Mouse (Mus musculus): ENCODE data around the gene Zmpste24. TPM values are rescaled to one million over a fixed set of nuclear protein-coding genes. Genes with fewer than 3 reads are reported as not detected.

Zmpste24 gene
- polyA plus RNA-seq, 1 experiment from 2014 or later, result 64.1 TPM

- no peaks in the 10 kb centered on the region for H3K27me3 ChIP-seq
- ChIA-PET CTCF (interaction anchor here (1.4 to 3.8 kb wide), 4 partner anchors 40 to 80 kb away, joined by 3 to 38 read pairs (median 10); partner anchors contain the start of gene Zfp69), POLR2A (interaction anchor here (0.6 kb wide), 1 partner anchor 47 kb away, joined by 3 read pairs; no protein-coding TSS in a partner anchor)
- ATAC-seq, result no peak
- TF ChIP-seq CTCF (IDR thresholded peaks at IDR 0.05), result peak; percentile 37
- in situ Hi-C loops (cut with MboI; ENCODE audit: low pct_unique_long_range_greater_than_20kb), result loop anchor here (5.0 to 25.0 kb wide), 2 partner anchors 44 to 1606 kb away; no protein-coding TSS in a partner anchor
- DNase-seq (ENCODE audit: low read depth, low spot score), result no peak
These were observed 66.6 kb downstream of the Zmpste24 start for GRCm38 (mm10) chr4:121031440-121031839.

GRCm38 (mm10) chr4:121029632-121030031, 68.4 kb downstream of the Zmpste24 start:
- in situ Hi-C loops (cut with MboI; ENCODE audit: low pct_unique_long_range_greater_than_20kb), result loop anchor here (5.0 to 25.0 kb wide), 2 partner anchors 42 to 1608 kb away; no protein-coding TSS in a partner anchor
- CTCF ChIA-PET, result no interaction called here
- H3K27me3 ChIP-seq, result no peaks in the 10 kb centered on the region
- POLR2A ChIA-PET, result no interaction called here
- DNase-seq (ENCODE audit: low read depth, low spot score) (no peak), ATAC-seq (no peak)
- no peak for TF ChIP-seq CTCF (IDR thresholded peaks at IDR 0.05)

- peak; percentile 70 for TF ChIP-seq CTCF (IDR thresholded peaks at IDR 0.05)
- ChIA-PET POLR2A (no interaction called here), CTCF (interaction anchor here (0.6 to 1.4 kb wide), 4 partner anchors 39 to 127 kb away, joined by 3 to 4 read pairs (median 3); no protein-coding TSS in a partner anchor)
- ATAC-seq (no peak), DNase-seq (ENCODE audit: low read depth, low spot score) (no peak)
- in situ Hi-C loops (cut with MboI; ENCODE audit: low pct_unique_long_range_greater_than_20kb), result loop anchor here (25.0 kb wide), 1 partner anchor 1608 kb away; no protein-coding TSS in a partner anchor
- no peaks in the 10 kb centered on the region for H3K27me3 ChIP-seq
These were observed 69.2 kb downstream of the Zmpste24 start for GRCm38 (mm10) chr4:121028659-121029392.

GRCm38 (mm10) chr4:121028146-121028545, 69.9 kb downstream of the Zmpste24 start:
- CTCF ChIA-PET, result interaction anchor here (1.0 to 1.6 kb wide), 3 partner anchors 37 to 43 kb away, joined by 3 to 6 read pairs (median 4); no protein-coding TSS in a partner anchor

GRCm38 (mm10) chr4:121025681-121026080, 72.4 kb downstream of the Zmpste24 start:
- DNase-seq (ENCODE audit: low read depth, low spot score) (no peak), ATAC-seq (no peak)
- CTCF ChIA-PET, result interaction anchor here (1.0 to 1.2 kb wide), 2 partner anchors 17 to 33 kb away, joined by 3 read pairs; no protein-coding TSS in a partner anchor
- POLR2A ChIA-PET, result no interaction called here
- H3K27me3 ChIP-seq, result no peaks in the 10 kb centered on the region
- TF ChIP-seq CTCF (IDR thresholded peaks at IDR 0.05), result no peak
- in situ Hi-C loops (cut with MboI; ENCODE audit: low pct_unique_long_range_greater_than_20kb), result loop anchor here (25.0 kb wide), 1 partner anchor 1612 kb away; no protein-coding TSS in a partner anchor

More at GRCm38 (mm10) chr4:121028146-121028545, 69.9 kb downstream of the Zmpste24 start:
- DNase-seq (ENCODE audit: low read depth, low spot score), result no peak
- no peaks in the 10 kb centered on the region for H3K27me3 ChIP-seq
- ATAC-seq, result no peak
- in situ Hi-C loops (cut with MboI; ENCODE audit: low pct_unique_long_range_greater_than_20kb), result loop anchor here (25.0 kb wide), 1 partner anchor 1609 kb away; no protein-coding TSS in a partner anchor
- POLR2A ChIA-PET, result no interaction called here
- TF ChIP-seq CTCF (IDR thresholded peaks at IDR 0.05), result no peak

GRCm38 (mm10) chr4:121023941-121024340, 74.1 kb downstream of the Zmpste24 start:
- CTCF ChIA-PET, result interaction anchor here (1.2 to 1.5 kb wide), 3 partner anchors 22 to 37 kb away, joined by 3 read pairs; no protein-coding TSS in a partner anchor
- DNase-seq (ENCODE audit: low read depth, low spot score) (peak; percentile 89), ATAC-seq (peak; percentile 78)
- POLR2A ChIA-PET, result interaction anchor here (1.1 kb wide), 1 partner anchor 33 kb away, joined by 3 read pairs; no protein-coding TSS in a partner anchor
- in situ Hi-C loops (cut with MboI; ENCODE audit: low pct_unique_long_range_greater_than_20kb), result no loop called here
- no peaks in the 10 kb centered on the region for H3K27me3 ChIP-seq
- no peak for TF ChIP-seq CTCF (IDR thresholded peaks at IDR 0.05)

- CTCF ChIA-PET, result interaction anchor here (1.2 to 1.5 kb wide), 3 partner anchors 21 to 37 kb away, joined by 3 read pairs; no protein-coding TSS in a partner anchor
- H3K27me3 ChIP-seq, result no peaks in the 10 kb centered on the region
- DNase-seq (ENCODE audit: low read depth, low spot score), result no peak
- POLR2A ChIA-PET, result interaction anchor here (1.1 kb wide), 1 partner anchor 33 kb away, joined by 3 read pairs; no protein-coding TSS in a partner anchor
- no peak for TF ChIP-seq CTCF (IDR thresholded peaks at IDR 0.05)
- in situ Hi-C loops (cut with MboI; ENCODE audit: low pct_unique_long_range_greater_than_20kb), result no loop called here
- ATAC-seq, result no peak
These were observed 74.6 kb downstream of the Zmpste24 start for GRCm38 (mm10) chr4:121023464-121023863.

GRCm38 (mm10) chr4:121021911-121022310, 76.1 kb downstream of the Zmpste24 start:
- TF ChIP-seq CTCF (IDR thresholded peaks at IDR 0.05), result no peak
- CTCF ChIA-PET, result interaction anchor here (1.6 kb wide), 1 partner anchor 21 kb away, joined by 3 read pairs; no protein-coding TSS in a partner anchor
- POLR2A ChIA-PET, result interaction anchor here (0.9 kb wide), 1 partner anchor 156 kb away, joined by 3 read pairs; no protein-coding TSS in a partner anchor
- ATAC-seq, result no peak
- no peaks in the 10 kb centered on the region for H3K27me3 ChIP-seq
- in situ Hi-C loops (cut with MboI; ENCODE audit: low pct_unique_long_range_greater_than_20kb), result no loop called here
- no peak for DNase-seq (ENCODE audit: low read depth, low spot score)

- in situ Hi-C loops (cut with MboI; ENCODE audit: low pct_unique_long_range_greater_than_20kb), result no loop called here
- peak; percentile 48 for ATAC-seq
- ChIA-PET POLR2A (interaction anchor here (0.5 to 1.1 kb wide), 2 partner anchors 30 to 71 kb away, joined by 3 to 4 read pairs; no protein-coding TSS in a partner anchor), CTCF (interaction anchor here (1.3 kb wide), 1 partner anchor 30 kb away, joined by 3 read pairs; no protein-coding TSS in a partner anchor)
- peak; percentile 93 for DNase-seq (ENCODE audit: low read depth, low spot score)
- no peak for TF ChIP-seq CTCF (IDR thresholded peaks at IDR 0.05)
- no peaks in the 10 kb centered on the region for H3K27me3 ChIP-seq
These were observed 77.8 kb downstream of the Zmpste24 start for GRCm38 (mm10) chr4:121020040-121020790.

GRCm38 (mm10) chr4:121018250-121018649, 79.8 kb downstream of the Zmpste24 start:
- ChIA-PET CTCF (no interaction called here), POLR2A (no interaction called here)
- no peak for TF ChIP-seq CTCF (IDR thresholded peaks at IDR 0.05)
- in situ Hi-C loops (cut with MboI; ENCODE audit: low pct_unique_long_range_greater_than_20kb), result no loop called here
- DNase-seq (ENCODE audit: low read depth, low spot score) (no peak), ATAC-seq (no peak)
- H3K27me3 ChIP-seq, result no peaks in the 10 kb centered on the region

Data from Patski (cell line).